Mouse (Mus musculus): Measurements from ENCODE around the gene Tff3. TPM values are rescaled to one million over a fixed set of nuclear protein-coding genes. Genes with fewer than 3 reads are reported as not detected.

Tff3 gene
- total RNA-seq, 2 experiments from 2014 or later: not detected

DNA sequence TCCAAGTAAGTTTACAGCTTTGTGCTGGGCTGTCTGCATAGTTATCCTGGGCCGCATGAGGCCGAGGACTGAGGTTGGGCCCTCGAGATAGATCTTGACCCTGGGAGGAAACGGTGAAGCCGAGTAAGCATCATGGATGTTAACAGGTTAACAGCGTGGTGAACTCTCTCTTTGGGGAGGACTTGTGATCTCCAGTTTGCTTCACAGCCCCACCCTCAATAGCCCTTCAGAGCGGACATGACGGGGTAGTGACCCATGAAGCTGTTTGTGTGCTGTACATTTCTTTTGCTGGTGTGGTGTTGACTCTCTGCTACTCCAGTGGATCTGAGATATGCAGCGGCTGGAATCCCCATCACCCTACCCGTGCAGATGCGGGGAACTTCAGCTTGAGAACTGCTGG, 50.9 kb downstream of the Tff3 start:
- DNase-seq (ENCODE audit: low spot score in 2 of 2): no peak

DNA sequence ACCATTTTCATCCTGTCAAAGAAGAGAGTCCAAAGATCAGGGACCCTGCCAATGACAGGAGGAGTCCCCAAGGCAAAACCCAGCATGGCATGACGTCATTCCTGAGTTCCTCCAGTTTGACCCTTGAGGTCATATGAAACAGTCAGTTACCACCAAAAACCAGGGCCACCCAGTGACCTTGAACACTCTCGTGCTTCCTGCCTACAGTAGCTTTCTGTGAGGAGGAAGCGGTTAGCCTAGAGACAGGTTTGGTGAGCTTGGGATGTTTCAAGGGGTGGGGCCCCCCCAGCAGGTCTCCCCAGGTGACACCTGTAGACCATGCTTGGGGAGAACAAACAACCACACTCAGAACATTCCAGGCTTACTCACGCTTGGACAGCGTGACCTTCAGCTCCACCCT, 51.9 kb downstream of the Tff3 start:
- no peak for DNase-seq (ENCODE audit: low spot score in 2 of 2)

DNA sequence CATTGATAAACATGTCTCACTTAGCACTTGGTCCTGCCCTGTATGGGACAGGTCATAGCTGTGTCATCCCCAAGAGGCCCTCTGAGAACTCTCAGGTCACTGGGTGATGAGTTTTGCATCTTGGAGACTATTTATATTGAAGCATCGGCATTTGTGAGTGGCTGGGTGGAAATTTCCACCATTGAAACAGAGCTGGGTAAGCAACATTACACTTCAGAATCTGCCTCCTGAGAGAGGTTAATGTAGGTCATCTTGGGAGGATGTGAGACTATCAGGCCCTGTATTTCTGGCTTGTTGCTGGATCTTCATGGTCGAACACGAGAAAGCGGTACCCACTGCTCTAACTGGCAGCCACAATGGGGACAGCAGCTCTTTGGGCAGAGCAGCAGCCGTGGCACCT, 54.0 kb downstream of the Tff3 start:
- DNase-seq (ENCODE audit: low spot score in 2 of 2): no peak

Other genes with a start within 250 kb of the Tff3 start
- gene Glp1r, start 227.8 kb downstream of the Tff3 start, total RNA-seq (2021): under 1 TPM; 0.56 to 0.65 TPM
- gene Umodl1, start 175.0 kb downstream of the Tff3 start, total RNA-seq (2021): under 1 TPM in 1 of 2 experiments, not detected in 1; 0.16 TPM
- 10 to 100 TPM; 70.5 to 80.0 TPM for gene Abcg1, start 72.0 kb downstream of the Tff3 start, total RNA-seq (2021)
- not detected for gene Tff2, start 14.6 kb upstream of the Tff3 start, total RNA-seq (2021)
- gene Tff1, start 35.6 kb upstream of the Tff3 start, total RNA-seq (2021): not detected
- under 1 TPM in 1 of 2 experiments, not detected in 1; 0.12 TPM for gene Tmprss3, start 69.3 kb upstream of the Tff3 start, total RNA-seq (2021)
- not detected for gene Ubash3a, start 78.2 kb upstream of the Tff3 start, total RNA-seq (2021)
- gene Rsph1, start 147.7 kb upstream of the Tff3 start, total RNA-seq (2021): 10 to 100 TPM; 15.4 to 16.8 TPM
- 10 to 100 TPM; 10.2 to 10.7 TPM for gene Slc37a1, start 157.1 kb upstream of the Tff3 start, total RNA-seq (2021)

Measured in left cerebral cortex, adult 18-20 months (tissue).